Mouse (Mus musculus): ENCODE measurements around the gene Rtl8b. TPM values are rescaled to one million over a fixed set of nuclear protein-coding genes. Genes with fewer than 3 reads are reported as not detected.

The Rtl8b gene
- polyA plus RNA-seq, 1 experiment: 320 TPM

Other genes starting within 250 kb of the Rtl8b start
- gene Etd, start 235.5 kb downstream of the Rtl8b start, polyA plus RNA-seq (2012; rRNA removed): not detected in 2 replicates
- gene Rtl8c, start 62.4 kb downstream of the Rtl8b start, polyA plus RNA-seq (2012; rRNA removed): 191 and 220 TPM in 2 replicates
- not detected in 2 replicates for gene Gm14597, start 61.4 kb downstream of the Rtl8b start, polyA plus RNA-seq (2012; rRNA removed)
- 228 and 280 TPM in 2 replicates for gene Rtl8a, start 26.7 kb downstream of the Rtl8b start, polyA plus RNA-seq (2012; rRNA removed)
- 0.42 and 0.59 TPM in 2 replicates for gene 4930502E18Rik, start 54.4 kb upstream of the Rtl8b start, polyA plus RNA-seq (2012; rRNA removed)
- not detected in 2 replicates for gene 1700013H16Rik, start 87.4 kb upstream of the Rtl8b start, polyA plus RNA-seq (2012; rRNA removed)
- gene Zfp36l3, start 106.0 kb upstream of the Rtl8b start, polyA plus RNA-seq (2012; rRNA removed): 0.38 and 0.53 TPM in 2 replicates
- 1.2 and 2.3 TPM in 2 replicates for gene Xlr, start 127.3 kb upstream of the Rtl8b start, polyA plus RNA-seq (2012; rRNA removed)

All from frontal cortex, adult 2 months (tissue).